Mouse (Mus musculus): Measurements from ENCODE around the gene Vat1l. TPM values are rescaled to one million over a fixed set of nuclear protein-coding genes. Genes with fewer than 3 reads are reported as not detected.

Vat1l gene
- total RNA-seq, 1 experiment: 2.4 TPM

DNA sequence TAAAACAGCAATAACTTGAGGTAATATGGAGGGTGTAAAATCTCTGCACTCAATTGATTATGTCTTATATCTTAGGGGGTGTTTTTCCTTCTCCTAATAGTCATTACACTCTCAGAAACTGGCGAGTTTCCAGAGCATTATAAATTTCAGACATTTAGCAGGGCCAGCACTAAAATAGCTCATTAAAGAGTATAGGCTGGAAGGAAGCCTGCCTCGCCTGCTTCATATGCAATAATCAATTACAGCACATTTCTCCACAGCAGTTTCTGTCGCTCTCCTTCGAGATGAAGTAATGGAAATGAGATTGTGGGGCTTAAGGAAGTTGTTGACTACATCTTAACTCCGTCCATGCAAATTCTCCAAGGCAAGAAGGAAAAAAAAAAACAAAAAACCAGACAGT lies 139.4 kb downstream of the Vat1l start:
- H3K36me3 ChIP-seq (ENCODE audit: control insufficient read depth, insufficient read depth, low read length, poor library complexity, severe bottlenecking): no peaks in the 10 kb centered on the region
- no peak overlapping the region for H3K27ac ChIP-seq (ENCODE audit: insufficient read depth, low read depth, low read length, poor library complexity, severe bottlenecking)
- no peaks in the 10 kb centered on the region for H3K9me3 ChIP-seq (ENCODE audit: control insufficient read depth, insufficient read depth, low read depth, low read length)
- no peak for TF ChIP-seq ZNF384 (IDR thresholded peaks at IDR 0.05; ENCODE audit: low read depth, low read length)
- no peak for TF ChIP-seq HCFC1 (IDR thresholded peaks at IDR 0.05; ENCODE audit: borderline replicate concordance, insufficient read depth, low read length)
- no peak for TF ChIP-seq MAFK (IDR thresholded peaks at IDR 0.05; ENCODE audit: insufficient read depth, low read depth, low read length)
- no peak for TF ChIP-seq ZC3H11A (IDR thresholded peaks at IDR 0.05; ENCODE audit: borderline replicate concordance, low read depth, low read length)
- no peak for TF ChIP-seq CHD2 (IDR thresholded peaks at IDR 0.05; ENCODE audit: low read depth, low read length)
- no peaks in the 10 kb centered on the region for H3K4me1 ChIP-seq (ENCODE audit: control insufficient read depth in 2 of 2, insufficient read depth in 2 of 2, low read length in 2 of 2, poor library complexity in 1 of 2)
- DNase-seq (ENCODE audit: low read depth, low spot score): no peak
- in situ Hi-C loops (cut with MboI; ENCODE audit: low sequenced_read_pairs in 2 of 2, unreplicated experiment in 2 of 2): no loop called here
- no peak overlapping the region for H3K4me3 ChIP-seq (ENCODE audit: insufficient read depth in 1 of 2, low read depth in 1 of 2, low read length in 2 of 2, poor library complexity in 1 of 2, severe bottlenecking in 1 of 2)
- H3K9ac ChIP-seq (ENCODE audit: insufficient read depth, low read depth, low read length, poor library complexity, severe bottlenecking): no peak overlapping the region

GRCm38 (mm10) chr8:114346045-114346444 lies 140.6 kb downstream of the Vat1l start:
- no peak for TF ChIP-seq MAFK (IDR thresholded peaks at IDR 0.05; ENCODE audit: insufficient read depth, low read depth, low read length)
- no peak for TF ChIP-seq ZC3H11A (IDR thresholded peaks at IDR 0.05; ENCODE audit: borderline replicate concordance, low read depth, low read length)
- TF ChIP-seq CHD2 (IDR thresholded peaks at IDR 0.05; ENCODE audit: low read depth, low read length): no peak
- no peak for TF ChIP-seq ZNF384 (IDR thresholded peaks at IDR 0.05; ENCODE audit: low read depth, low read length)
- no peak for TF ChIP-seq HCFC1 (IDR thresholded peaks at IDR 0.05; ENCODE audit: borderline replicate concordance, insufficient read depth, low read length)
- H3K4me3 ChIP-seq (ENCODE audit: insufficient read depth in 1 of 2, low read depth in 1 of 2, low read length in 2 of 2, poor library complexity in 1 of 2, severe bottlenecking in 1 of 2): no peak overlapping the region
- H3K36me3 ChIP-seq (ENCODE audit: control insufficient read depth, insufficient read depth, low read length, poor library complexity, severe bottlenecking): no peaks in the 10 kb centered on the region
- H3K9me3 ChIP-seq (ENCODE audit: control insufficient read depth, insufficient read depth, low read depth, low read length): no peaks in the 10 kb centered on the region
- no peak for DNase-seq (ENCODE audit: low read depth, low spot score)
- no peaks in the 10 kb centered on the region for H3K4me1 ChIP-seq (ENCODE audit: control insufficient read depth in 2 of 2, insufficient read depth in 2 of 2, low read length in 2 of 2, poor library complexity in 1 of 2)
- H3K27ac ChIP-seq (ENCODE audit: insufficient read depth, low read depth, low read length, poor library complexity, severe bottlenecking): no peak overlapping the region
- no peak overlapping the region for H3K9ac ChIP-seq (ENCODE audit: insufficient read depth, low read depth, low read length, poor library complexity, severe bottlenecking)
- in situ Hi-C loops (cut with MboI; ENCODE audit: low sequenced_read_pairs in 2 of 2, unreplicated experiment in 2 of 2): no loop called here

- in situ Hi-C loops (cut with MboI; ENCODE audit: low sequenced_read_pairs in 2 of 2, unreplicated experiment in 2 of 2): no loop called here
- H3K36me3 ChIP-seq (ENCODE audit: control insufficient read depth, insufficient read depth, low read length, poor library complexity, severe bottlenecking): no peaks in the 10 kb centered on the region
- H3K9ac ChIP-seq (ENCODE audit: insufficient read depth, low read depth, low read length, poor library complexity, severe bottlenecking): no peak overlapping the region
- no peak for DNase-seq (ENCODE audit: low read depth, low spot score)
- TF ChIP-seq ZNF384 (IDR thresholded peaks at IDR 0.05; ENCODE audit: low read depth, low read length) (no peak), CHD2 (IDR thresholded peaks at IDR 0.05; ENCODE audit: low read depth, low read length) (no peak), ZC3H11A (IDR thresholded peaks at IDR 0.05; ENCODE audit: borderline replicate concordance, low read depth, low read length) (no peak), MAFK (IDR thresholded peaks at IDR 0.05; ENCODE audit: insufficient read depth, low read depth, low read length) (no peak), HCFC1 (IDR thresholded peaks at IDR 0.05; ENCODE audit: borderline replicate concordance, insufficient read depth, low read length) (no peak)
- no peak overlapping the region for H3K27ac ChIP-seq (ENCODE audit: insufficient read depth, low read depth, low read length, poor library complexity, severe bottlenecking)
- H3K9me3 ChIP-seq (ENCODE audit: control insufficient read depth, insufficient read depth, low read depth, low read length): no peaks in the 10 kb centered on the region
- H3K4me3 ChIP-seq (ENCODE audit: insufficient read depth in 1 of 2, low read depth in 1 of 2, low read length in 2 of 2, poor library complexity in 1 of 2, severe bottlenecking in 1 of 2): no peak overlapping the region
- H3K4me1 ChIP-seq (ENCODE audit: control insufficient read depth in 2 of 2, insufficient read depth in 2 of 2, low read length in 2 of 2, poor library complexity in 1 of 2): peaks cover 0 to 3% of the 10 kb centered on the region in 2 experiments; a peak in 2 of 4 replicates
Measured at GRCm38 (mm10) chr8:114351643-114352427, 146.4 kb downstream of the Vat1l start.

DNA sequence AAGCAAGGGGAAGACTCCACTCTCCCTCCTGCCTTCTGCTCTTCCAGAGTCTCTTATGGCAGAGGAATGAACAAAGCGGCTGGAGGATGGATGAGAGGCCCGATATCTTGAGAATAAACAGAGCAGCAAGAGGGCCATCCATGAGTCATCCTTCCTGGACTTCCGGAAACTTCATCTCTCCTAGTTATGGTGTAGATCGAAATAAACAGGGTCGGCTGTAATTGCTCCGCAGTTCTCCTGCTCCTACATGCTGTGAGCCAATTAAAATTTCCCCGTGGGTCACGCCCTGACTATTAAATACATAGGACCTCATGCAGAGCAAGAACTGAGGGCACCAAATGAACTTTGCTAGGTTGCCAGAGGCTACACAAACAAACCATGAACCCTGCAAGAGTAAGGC lies 155.1 kb downstream of the Vat1l start:
- no peaks in the 10 kb centered on the region for H3K4me1 ChIP-seq (ENCODE audit: control insufficient read depth in 2 of 2, insufficient read depth in 2 of 2, low read length in 2 of 2, poor library complexity in 1 of 2)
- no peak for DNase-seq (ENCODE audit: low read depth, low spot score)

More for the DNA sequence above, 155.1 kb downstream of the Vat1l start:
- no peaks in the 10 kb centered on the region for H3K9me3 ChIP-seq (ENCODE audit: control insufficient read depth, insufficient read depth, low read depth, low read length)
- no peak overlapping the region for H3K27ac ChIP-seq (ENCODE audit: insufficient read depth, low read depth, low read length, poor library complexity, severe bottlenecking)
- TF ChIP-seq CHD2 (IDR thresholded peaks at IDR 0.05; ENCODE audit: low read depth, low read length) (no peak), ZNF384 (IDR thresholded peaks at IDR 0.05; ENCODE audit: low read depth, low read length) (no peak), ZC3H11A (IDR thresholded peaks at IDR 0.05; ENCODE audit: borderline replicate concordance, low read depth, low read length) (no peak), MAFK (IDR thresholded peaks at IDR 0.05; ENCODE audit: insufficient read depth, low read depth, low read length) (no peak), HCFC1 (IDR thresholded peaks at IDR 0.05; ENCODE audit: borderline replicate concordance, insufficient read depth, low read length) (no peak)
- no peak overlapping the region for H3K4me3 ChIP-seq (ENCODE audit: insufficient read depth in 1 of 2, low read depth in 1 of 2, low read length in 2 of 2, poor library complexity in 1 of 2, severe bottlenecking in 1 of 2)
- H3K9ac ChIP-seq (ENCODE audit: insufficient read depth, low read depth, low read length, poor library complexity, severe bottlenecking): no peak overlapping the region
- in situ Hi-C loops (cut with MboI; ENCODE audit: low sequenced_read_pairs in 2 of 2, unreplicated experiment in 2 of 2): loop anchor here in 1 of 2 experiments (10.0 kb wide), 1 partner anchor 286 kb away; no protein-coding TSS in a partner anchor
- no peaks in the 10 kb centered on the region for H3K36me3 ChIP-seq (ENCODE audit: control insufficient read depth, insufficient read depth, low read length, poor library complexity, severe bottlenecking)
